Mouse (Mus musculus) gastrocnemius, postnatal 14 days (tissue): Measurements from ENCODE around the gene 4930558K02Rik. TPM values are rescaled to one million over a fixed set of nuclear protein-coding genes. Genes with fewer than 3 reads are reported as not detected.

Experiments
- DNase-seq: peaks from one replicate; pipeline ENCODE4 v3.0.0; 2021; ENCODE audit warnings: mixed read lengths
- intact Hi-C: fragments of 180-260 bp; cut with DNase I; formaldehyde crosslinking; loops from one replicate; pipeline ENCODE4 v1.15.1; 2025; ENCODE audit warnings: low total_unique reads
- total RNA-seq, 2 experiments: library from RNA; stranded (reverse); gene quantifications; 2 replicates each; pipeline ENCODE4 v1.2.3; 2021

Gene 4930558K02Rik
- total RNA-seq, 2 experiments from 2014 or later, result not detected

- intact Hi-C loops, result loop anchor here (5.0 kb wide), 1 partner anchor 312 kb away; no protein-coding TSS in a partner anchor
- DNase-seq, result peak; percentile 26
Measured at GRCm38 (mm10) chr1:161999882-162000371, 20.5 kb upstream of the 4930558K02Rik start.

DNA sequence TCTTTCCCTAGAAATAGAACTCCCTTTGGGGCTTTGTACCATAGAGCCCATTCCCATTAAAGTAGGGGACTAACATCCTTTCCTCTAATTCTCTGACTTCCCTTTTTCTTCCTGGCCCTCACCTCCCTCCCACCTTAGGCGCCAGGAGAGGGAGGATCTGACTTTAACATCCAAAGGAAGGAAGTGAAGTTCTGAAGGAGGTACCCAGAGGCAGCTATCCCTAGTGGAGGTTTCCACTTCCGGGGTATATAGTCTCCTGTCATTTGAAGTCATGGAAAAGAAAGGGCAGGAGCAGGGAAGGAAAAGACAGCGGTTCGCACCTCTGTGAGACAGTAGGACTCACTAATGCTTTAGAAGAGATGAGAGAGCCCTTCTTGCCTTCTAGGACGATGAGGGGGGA is 19.9 kb upstream of the 4930558K02Rik start:
- no peak for DNase-seq
- intact Hi-C loops, result no loop called here

- no peak for DNase-seq
- intact Hi-C loops, result no loop called here
Measured at GRCm38 (mm10) chr1:161998781-161999180, 19.3 kb upstream of the 4930558K02Rik start.

DNA sequence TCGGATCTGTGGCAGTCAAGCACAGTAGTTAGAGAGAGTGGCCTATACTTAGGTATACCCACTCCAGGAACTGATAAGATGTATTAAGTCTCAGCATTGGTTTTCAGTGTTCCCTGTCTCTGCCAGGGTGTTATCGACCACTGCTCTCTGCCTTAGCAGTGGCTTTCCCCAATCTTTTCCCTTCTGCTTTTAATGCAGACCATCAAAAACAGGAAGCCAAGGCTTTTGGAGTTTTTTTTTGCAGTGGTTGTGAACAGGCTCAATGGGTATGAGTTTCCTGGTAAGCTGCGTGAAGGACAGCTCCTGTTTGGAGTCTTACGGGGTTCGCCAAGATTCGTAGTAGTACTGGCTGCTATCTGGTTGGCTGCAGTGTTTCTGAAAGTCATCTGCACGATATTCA is 13.0 kb upstream of the 4930558K02Rik start:
- intact Hi-C loops, result no loop called here
- no peak for DNase-seq

GRCm38 (mm10) chr1:161991846-161992245 is 12.4 kb upstream of the 4930558K02Rik start:
- no peak for DNase-seq
- intact Hi-C loops, result no loop called here

GRCm38 (mm10) chr1:161990684-161991578 is 11.5 kb upstream of the 4930558K02Rik start:
- intact Hi-C loops, result no loop called here
- no peak for DNase-seq

GRCm38 (mm10) chr1:161983979-161984566 is 4.6 kb upstream of the 4930558K02Rik start:
- DNase-seq, result peak; percentile 59
- intact Hi-C loops, result no loop called here

- intact Hi-C loops, result no loop called here
- DNase-seq, result peak; percentile 37
Measured at GRCm38 (mm10) chr1:161983451-161983850, 4.0 kb upstream of the 4930558K02Rik start.

DNA sequence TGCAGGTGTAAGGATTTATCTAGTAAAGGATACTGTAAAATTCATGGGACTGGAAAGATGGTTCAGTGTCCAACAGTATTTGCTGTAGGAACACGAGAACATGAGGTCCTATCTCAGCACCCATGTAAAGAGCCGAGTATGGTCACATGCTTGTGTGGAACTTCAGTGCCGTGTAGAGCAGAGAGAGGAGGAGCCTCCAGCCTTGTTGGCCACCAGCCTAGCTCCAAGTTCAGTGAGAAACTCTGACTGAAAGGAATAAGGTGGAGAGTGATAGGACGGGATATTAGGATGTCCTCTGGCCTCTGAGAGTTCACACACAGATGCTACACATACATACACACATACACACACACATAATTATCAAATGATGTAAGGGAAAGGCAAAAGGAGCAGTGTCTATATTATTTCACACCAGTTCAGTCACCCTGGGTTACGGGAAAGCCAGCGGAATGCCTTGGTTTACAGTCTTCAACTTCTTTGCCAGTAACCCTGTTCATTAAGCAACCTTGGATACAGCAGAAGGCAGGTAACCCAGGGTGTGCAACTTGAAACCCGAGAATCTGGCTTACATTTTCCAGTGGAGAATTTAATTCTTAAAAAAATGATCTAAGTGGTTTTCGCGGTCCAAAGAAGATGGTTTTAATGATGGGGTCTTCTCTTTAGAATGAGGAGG is 1.3 kb upstream of the 4930558K02Rik start:
- DNase-seq, result no peak
- intact Hi-C loops, result no loop called here

- no peak for DNase-seq
- intact Hi-C loops, result no loop called here
Measured at GRCm38 (mm10) chr1:161980046-161980445, 610 bp upstream of the 4930558K02Rik start.

- intact Hi-C loops, result no loop called here
- DNase-seq, result no peak
Measured at GRCm38 (mm10) chr1:161978173-161978700, 1.2 kb downstream of the 4930558K02Rik start.

GRCm38 (mm10) chr1:161977331-161977730 is 2.1 kb downstream of the 4930558K02Rik start:
- intact Hi-C loops, result no loop called here
- DNase-seq, result peak; percentile 9

- intact Hi-C loops, result no loop called here
- peak; percentile 72 for DNase-seq
Measured at GRCm38 (mm10) chr1:161976255-161977182, 2.9 kb downstream of the 4930558K02Rik start.

GRCm38 (mm10) chr1:161972233-161972632 is 7.2 kb downstream of the 4930558K02Rik start:
- intact Hi-C loops, result no loop called here
- no peak for DNase-seq

GRCm38 (mm10) chr1:161970874-161971273 is 8.6 kb downstream of the 4930558K02Rik start:
- intact Hi-C loops, result no loop called here

DNA sequence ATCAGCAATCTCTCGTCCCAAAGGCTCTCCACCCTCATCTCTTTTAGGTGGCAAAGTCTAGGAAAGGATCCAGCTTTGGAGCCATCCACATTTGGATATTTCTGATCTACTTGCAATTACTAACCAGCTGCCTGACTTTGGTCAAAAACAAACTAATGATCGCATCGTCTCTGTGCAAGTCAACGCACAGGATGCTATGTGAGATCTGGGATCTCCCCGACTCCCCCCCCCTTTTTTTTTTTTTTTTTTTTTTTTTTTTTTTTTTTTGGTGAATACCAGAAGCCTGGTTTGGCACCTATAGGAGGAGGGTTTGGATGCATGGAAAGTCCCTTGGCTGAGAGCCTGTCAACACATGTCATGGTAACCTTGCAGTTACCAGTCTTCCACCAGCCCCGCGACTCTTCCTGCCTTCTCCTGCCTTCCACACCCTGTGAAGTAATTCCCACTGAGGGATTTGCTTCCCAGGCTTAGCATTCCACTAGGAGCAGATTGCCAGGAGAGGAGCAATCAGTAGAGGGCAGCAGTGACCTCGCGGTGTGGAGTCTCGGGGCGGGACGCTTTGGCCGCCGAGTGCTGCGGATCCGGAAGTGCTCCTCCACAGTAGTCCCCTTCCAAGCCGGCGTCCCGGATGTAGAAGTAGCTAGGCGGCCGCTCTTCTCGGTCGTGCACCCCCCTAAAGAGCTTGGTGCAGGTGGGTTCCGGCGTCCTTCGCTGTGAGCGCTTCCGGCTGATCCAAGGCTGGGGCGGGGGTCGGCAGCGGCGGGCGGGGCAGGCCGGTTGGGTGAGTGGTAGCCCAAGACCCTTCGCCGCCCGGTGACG is 10.6 kb downstream of the 4930558K02Rik start, which contains the start of gene Pigc:
Gene Pigc, plus strand, starts transcription at position 598 of the 819 bp plus-strand sequence.
- DNase-seq, result peak; percentile 96
- intact Hi-C loops, result loop anchor here (10.0 kb wide), 1 partner anchor 94 kb away; the partner anchor contains the start of gene Suco

More at GRCm38 (mm10) chr1:161970874-161971273, 8.6 kb downstream of the 4930558K02Rik start:
- DNase-seq, result no peak

DNA sequence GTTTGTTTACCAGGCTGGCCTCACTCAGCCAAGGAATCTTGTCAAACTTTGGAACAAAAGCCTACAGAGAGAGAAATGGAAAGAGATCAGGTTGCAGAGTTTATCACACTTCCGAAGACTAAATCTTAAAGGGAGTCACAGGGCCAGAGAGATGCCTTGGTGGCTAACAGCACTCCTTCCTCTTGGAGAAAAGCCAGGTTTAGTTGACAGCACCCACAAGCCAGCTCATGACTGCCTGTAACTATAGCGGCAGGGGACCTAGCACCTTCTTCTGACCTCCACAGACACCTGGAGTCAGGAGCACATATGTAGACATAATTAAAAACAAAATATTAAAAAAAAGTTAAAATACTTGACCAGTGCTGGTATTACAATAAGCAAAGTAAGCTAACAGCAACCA is 11.5 kb downstream of the 4930558K02Rik start:
- intact Hi-C loops, result loop anchor here (10.0 kb wide), 1 partner anchor 93 kb away; the partner anchor contains the start of gene Suco
- DNase-seq, result no peak
